Mouse (Mus musculus): ENCODE results near the gene Ubash3b.

Ubash3b gene

DNA sequence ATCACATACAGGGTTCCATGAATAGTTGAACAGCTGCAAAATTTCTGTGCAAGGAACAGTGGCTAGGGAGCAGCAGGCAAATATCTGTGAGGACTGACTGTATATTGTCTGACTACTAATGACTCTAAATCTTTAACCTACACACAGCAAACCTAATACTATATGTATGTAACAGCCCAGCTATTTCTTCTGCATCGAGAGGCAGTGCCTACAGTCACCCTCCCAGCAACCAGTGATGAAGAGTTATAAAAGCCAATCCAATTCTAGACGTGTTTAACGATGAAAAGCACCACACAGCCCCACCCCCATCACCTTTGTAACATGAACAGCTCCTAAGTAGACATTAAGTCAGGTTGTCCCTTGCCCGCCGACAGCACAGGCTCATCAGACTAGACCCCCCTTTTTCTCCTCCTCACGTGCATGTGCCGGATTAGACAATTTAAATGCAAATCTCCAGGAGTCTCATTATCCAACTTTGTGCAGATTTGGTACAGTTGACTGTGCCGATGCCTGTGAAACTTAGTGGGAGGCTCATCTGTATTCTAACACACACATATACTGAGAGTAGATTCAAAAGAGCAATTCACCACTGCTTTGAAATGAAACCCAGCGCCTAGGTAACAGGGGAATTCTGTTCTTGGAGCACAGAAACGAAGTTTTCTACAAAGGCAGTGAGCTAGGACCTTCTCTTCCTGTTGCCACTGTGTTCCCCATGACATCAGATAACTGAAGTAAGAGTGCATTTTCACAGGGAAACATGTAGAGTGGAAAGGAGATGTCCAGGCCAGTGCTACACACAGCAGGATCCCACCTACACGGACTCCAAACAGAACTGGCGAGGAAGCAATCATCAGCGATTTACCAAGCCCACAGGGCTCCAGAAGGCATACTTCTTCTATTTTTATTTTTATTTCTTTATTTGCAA is 149.7 kb downstream of the Ubash3b start:
- DNase-seq (ENCODE audit: extremely low read depth, insufficient read length, low spot score), result no peak

DNA sequence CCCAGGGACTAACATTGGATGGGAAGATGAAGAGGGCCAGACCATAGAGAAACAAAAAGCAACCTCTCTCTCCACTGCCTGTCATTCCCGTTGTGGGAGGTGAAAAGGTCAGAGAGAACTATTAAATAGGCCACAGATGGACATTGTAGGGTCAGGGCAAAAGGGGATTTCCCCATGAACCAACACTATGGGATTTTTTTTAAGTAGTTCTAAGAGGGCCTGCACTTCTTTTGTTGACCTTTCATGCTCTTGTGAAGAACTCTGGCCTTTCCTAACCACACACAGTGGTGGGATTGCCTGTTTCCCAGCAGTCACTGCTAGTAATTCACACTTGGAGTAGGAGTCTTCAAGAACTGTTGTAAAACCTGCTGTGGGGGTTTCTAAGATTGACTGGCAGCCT is 153.7 kb downstream of the Ubash3b start:
- no peak for DNase-seq (ENCODE audit: extremely low read depth, insufficient read length, low spot score)

DNA sequence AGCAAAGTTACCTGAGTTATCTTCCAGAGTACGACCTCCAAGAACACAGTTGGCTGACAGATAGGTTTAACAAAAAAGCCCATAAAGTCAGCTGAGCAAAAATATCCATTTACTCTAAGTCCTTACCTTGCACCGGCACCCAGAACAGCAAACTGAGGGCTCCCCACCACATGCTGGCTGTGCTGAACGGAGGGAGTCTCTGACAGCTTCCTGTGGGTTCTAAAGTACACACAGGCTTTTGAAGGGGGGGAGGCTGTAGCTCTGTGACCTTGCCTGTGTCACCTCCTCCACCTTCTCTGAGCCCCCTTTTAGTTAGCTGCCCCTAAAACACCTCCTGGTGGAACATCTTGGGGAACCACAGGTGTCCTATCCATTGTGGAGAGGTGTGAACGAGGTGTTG is 157.1 kb downstream of the Ubash3b start, which contains the start of gene Crtam:
TSS of gene Crtam (minus strand) at position 214 of the 400 bp plus-strand sequence.
- DNase-seq (ENCODE audit: extremely low read depth, insufficient read length, low spot score), result no peak

DNA sequence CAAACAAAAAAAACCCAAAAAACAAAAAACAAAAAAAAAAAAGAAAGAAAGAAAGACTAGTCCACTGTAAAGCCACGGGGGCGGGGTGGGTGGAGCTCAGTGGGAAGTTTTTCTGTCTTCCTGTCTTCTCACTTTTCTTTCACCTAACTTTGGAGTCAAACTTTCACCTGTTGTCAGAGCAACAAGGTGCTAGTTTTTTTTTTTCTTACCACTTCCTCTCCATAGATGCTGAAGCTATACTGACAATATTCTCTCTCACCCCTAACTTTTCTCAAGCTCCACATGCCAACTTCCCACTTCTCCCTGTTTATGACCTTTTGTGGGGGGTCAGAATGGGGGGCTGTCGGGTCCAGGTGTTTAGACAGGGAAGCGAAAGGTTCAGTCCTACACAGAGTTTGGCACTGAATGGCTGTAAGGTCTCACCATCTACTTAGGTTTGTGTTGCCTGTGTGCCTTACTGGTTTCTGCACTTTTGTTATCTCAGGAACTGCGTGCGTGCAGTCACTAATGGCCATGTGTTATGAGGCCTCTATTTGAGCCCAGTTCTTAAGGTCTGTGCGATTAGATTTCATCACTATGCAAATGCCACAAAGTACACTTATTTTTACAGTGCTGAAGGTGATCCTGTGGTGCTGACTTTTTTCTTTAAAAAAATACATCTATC is 164.2 kb downstream of the Ubash3b start:
- DNase-seq (ENCODE audit: extremely low read depth, insufficient read length, low spot score), result no peak

DNA sequence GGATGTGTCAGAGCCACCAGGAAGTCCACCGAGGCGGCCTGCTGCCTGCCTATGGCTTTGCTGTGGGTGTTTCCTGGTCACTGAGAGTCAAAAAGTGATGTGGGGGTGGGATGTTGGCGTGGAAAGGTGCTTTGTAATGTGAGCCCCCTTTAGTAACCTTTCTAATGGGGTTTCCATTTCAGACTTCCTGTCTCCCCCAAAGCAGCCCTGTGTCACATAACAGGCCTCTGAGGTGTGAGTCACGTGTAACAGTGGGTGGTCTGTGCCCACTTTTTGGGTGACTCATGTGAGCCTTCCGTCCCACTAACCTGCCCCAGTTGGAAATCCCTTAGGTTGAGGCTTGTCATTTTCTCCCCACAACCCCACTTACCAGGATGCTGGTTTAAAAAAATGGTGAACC is 167.4 kb downstream of the Ubash3b start:
- no peak for DNase-seq (ENCODE audit: extremely low read depth, insufficient read length, low spot score)

DNA sequence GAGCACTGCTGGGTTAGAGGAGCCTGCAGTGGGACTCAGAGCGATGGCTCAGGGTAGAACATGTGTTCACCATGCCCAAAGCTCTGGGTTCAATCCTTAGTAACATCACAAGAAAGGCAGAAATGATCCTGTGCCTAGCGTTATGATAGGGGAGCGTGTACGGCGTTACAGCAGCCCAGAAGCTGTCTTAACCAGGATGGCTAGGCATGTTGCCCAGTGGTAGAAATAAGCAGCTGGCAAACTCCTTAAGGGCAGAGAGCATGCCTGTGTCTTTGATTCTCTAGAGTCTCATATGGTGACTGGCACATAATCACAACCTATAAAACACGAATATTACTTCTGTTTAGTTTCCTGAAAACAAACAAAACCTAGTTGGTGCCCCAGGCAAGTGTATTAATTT is 170.0 kb downstream of the Ubash3b start:
- DNase-seq (ENCODE audit: extremely low read depth, insufficient read length, low spot score), result no peak

DNA sequence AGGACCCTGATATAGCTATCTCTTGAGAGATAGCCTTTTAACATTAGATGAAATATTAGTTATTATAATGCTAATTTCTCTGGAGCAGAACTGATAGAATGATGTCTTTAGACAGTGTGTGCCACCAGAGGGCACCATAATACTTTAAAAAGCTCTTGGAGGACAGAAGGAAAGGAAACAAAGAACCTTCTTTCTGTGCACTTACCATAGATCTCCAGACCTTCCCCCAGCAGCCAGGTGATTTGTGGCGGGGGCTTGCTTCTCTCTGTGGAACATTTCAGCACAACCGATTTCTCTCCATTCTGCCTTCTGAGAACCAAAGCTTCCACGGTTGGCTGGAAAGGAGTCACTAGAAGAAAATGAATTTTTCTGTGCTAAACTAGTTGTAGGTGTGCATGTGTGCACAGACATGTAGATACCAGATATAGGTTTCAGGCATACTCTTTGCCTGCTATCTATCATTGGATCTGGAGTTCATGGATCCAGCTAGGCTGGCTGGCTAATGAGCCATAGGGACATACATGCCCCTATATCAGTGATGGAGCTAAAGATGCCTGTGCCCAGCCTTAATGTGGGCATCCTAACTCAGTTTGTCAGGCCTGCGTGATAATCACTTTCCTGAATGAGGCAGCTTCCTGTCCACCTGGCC is 171.4 kb downstream of the Ubash3b start:
- no peak for DNase-seq (ENCODE audit: extremely low read depth, insufficient read length, low spot score)

DNA sequence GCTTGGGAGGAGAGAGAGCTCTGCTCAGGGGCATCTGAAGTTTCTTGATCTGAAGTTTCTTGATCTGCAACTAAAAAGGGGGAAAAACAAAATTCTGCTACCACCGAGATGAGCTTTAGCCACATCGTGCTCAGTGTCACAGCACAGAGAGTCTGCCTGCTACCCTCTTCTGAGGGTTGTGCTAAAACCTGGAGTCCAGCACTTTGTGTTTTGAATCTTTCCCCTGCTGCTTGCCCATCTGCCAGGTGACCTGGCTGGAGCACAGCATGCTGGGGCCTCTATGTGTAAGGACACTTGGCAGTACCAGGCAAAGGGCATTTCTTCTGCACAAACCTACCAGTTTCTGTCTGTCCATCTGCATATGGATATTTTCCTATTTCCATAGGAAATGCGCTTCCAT is 177.2 kb downstream of the Ubash3b start:
- no peak for DNase-seq (ENCODE audit: extremely low read depth, insufficient read length, low spot score)

DNA sequence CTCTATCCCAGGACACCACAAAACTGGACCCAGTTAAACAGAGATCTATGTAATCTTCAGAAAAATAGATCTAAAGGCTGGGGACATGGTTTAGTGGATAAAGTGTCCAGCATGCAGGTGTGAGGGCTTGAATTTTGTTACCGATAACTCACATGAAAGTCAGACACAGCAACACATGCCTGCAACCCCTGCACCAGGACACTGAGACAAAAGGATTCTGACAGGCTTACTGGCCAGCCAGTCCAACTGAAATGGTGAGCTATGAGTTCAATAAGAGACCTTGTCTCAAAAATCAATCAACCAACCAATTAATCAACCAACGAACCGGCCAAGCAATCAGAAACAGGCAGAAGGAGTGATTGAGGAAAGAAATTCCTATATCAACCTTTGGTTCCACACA is 177.7 kb downstream of the Ubash3b start:
- no peak for DNase-seq (ENCODE audit: extremely low read depth, insufficient read length, low spot score)

DNA sequence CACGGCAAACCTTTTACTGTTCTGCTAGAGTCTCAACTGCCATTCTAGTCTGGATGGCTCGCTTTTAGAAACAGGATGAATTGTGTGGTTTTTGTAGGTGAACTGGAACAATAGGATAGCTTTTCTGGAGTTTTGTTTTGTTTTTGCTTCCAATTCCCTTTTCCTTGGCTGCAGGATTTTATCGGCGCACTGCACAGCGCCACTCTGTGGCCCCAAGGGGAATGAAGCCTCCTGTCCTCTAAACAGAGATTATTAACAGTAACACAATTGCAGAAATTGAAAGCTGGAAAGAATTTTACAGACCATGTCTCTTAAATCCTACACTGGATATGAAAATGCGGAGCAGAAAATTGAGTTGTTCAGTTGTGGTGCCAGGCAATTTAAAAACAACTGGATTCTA is 179.0 kb downstream of the Ubash3b start:
- no peak for DNase-seq (ENCODE audit: extremely low read depth, insufficient read length, low spot score)

DNA sequence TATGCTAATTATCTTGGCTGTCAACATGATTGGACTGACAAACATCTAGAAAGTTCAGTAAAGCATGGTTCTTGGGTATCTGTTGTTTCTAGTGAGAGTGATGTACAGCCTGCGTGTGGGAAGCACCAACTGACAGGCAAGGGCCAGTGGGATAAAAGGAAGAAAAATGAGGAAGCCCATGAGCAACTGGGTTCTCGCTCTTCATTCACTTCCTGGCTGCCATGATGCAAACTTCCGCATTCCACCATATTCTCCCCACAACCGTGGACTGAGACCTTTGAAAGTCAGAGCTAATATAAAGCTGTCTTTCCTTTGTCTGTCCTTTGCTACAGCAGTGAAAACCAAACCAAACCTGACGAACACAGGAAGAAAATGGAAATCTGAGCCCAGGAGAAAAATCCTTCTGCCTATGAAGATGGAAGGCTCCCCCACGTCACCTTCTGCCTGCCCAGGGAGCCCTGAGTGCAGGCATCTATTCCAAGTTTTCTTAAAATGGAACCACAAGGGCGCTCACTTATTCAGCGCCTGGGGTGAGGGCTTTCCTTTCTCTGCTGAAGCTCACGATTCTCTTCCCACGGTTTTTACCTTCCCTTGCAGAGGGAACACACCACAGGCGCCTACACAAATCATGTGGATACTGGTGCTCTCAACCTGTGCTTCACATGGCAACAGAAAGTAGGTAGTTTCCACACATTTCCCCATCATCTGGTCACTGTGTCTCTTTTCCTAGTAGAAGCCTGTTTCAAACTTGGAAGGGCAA is 187.3 kb downstream of the Ubash3b start:
- DNase-seq (ENCODE audit: extremely low read depth, insufficient read length, low spot score), result no peak

DNA sequence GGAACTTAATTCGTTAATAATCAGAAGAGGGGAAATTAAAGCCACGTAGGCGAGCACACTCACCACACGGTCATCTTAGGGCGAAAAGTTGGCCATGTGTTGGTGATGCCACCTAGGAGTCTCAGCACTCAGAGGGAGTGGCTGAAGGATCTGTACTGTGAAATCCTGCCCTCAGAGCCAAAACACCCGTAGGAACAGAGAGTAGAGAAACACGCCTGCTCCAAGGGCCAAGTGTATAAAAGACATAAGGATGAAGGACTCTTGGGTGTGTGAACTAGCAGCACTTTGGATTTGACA is 197.1 kb downstream of the Ubash3b start:
- DNase-seq (ENCODE audit: extremely low read depth, insufficient read length, low spot score), result no peak

DNA sequence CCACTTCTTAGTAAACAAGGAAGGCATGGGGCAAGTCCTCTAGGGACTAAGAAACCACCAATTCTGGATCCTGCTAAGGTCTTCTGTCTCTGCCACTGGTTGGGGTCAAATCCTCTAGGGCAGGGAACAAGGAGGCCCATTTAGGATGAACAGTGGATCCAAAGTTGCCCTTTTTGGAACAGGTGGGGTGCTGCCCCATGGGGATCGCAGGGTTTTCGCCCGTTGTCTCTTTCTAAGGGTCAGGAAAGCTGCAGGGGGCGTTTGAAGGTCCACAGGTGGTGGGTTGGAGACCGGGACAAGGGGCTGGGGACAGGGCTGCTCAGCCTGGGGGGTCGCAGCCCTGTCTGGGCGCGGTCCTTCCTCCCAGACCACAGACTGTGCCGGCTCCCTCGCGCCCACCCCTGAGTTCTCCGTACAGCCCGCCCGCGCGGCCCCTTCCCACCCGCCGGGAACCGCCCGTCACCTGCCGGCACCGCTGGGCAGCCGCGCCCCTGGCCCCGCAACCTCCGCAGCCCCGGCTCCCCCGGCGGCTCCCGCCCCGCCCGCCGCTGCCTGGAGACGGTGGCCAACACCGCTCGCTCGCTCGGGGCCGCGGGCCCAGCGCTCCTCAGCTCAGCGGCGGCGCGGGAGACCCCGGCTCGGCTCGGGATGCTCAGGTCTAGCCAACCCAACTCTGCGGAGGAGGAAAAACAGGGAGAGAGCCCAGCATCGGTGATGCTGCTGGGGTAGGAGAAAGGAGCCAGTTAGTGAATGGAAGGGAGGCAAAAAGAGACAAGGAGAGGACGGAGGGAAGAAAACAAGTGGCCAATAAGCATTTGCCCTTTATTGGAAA is 197.7 kb downstream of the Ubash3b start, which contains the start of gene Jhy:
TSS of gene Jhy (minus strand) at position 533 of the 832 bp plus-strand sequence.
- DNase-seq (ENCODE audit: extremely low read depth, insufficient read length, low spot score), result no peak

DNA sequence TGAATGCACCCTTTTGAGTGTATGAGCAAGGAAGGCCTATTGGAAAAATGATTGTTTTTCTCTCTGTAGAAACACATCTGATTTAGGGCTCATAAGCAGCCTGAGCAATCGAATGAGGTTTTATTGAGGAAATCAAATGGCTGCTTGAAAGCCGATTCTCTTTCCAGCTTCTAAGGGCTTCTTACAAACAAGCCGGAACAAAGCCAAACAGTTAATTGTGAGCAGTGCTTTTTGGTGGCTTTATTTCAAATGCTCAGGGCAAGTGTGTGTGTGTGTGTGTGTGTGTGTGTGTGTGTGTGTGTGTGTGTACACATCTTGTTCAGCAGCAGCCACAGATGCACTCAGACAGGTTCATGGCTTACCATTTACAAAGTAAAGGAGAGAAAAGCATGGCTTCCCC is 200.1 kb downstream of the Ubash3b start:
- no peak for DNase-seq (ENCODE audit: extremely low read depth, insufficient read length, low spot score)

Data from 3134 (cell line).